Mouse (Mus musculus) limb, embryonic 10.5 days (tissue): Measurements from ENCODE around the gene Nars2. TPM values are rescaled to one million over a fixed set of nuclear protein-coding genes. Genes with fewer than 3 reads are reported as not detected.
"Not testable (repeated sequence)": the region's sequence is repeated elsewhere in the genome, so short reads cannot be mapped to it uniquely, and the experiment has no call there.

Source experiments
- DNase-seq: peaks from one replicate; pipeline ENCODE4 v3.0.0-alpha.2; 2017; ENCODE audit warnings: low spot score
- H3K27ac ChIP-seq: fragments of 300-500 bp; sonication (generic); 2 replicates; pipeline ENCODE4 v1.5.1; 2016; ENCODE audit warnings: mild to moderate bottlenecking
- H3K27me3 ChIP-seq: fragments of 300-500 bp; sonication (generic); 2 replicates; pipeline ENCODE4 v1.6.1; 2016; ENCODE audit warnings: low read depth, mild to moderate bottlenecking; ENCODE audit not compliant: poor library complexity, severe bottlenecking
- H3K36me3 ChIP-seq: fragments of 300-500 bp; sonication (generic); 2 replicates; pipeline ENCODE4 v1.6.1; 2016; ENCODE audit warnings: mild to moderate bottlenecking, moderate library complexity
- H3K4me1 ChIP-seq: fragments of 300-500 bp; sonication (generic); 2 replicates; pipeline ENCODE4 v1.6.1; 2016
- H3K4me3 ChIP-seq: fragments of 300-500 bp; sonication (generic); 2 replicates; pipeline ENCODE4 v1.5.1; 2016; ENCODE audit warnings: mild to moderate bottlenecking, moderate library complexity
- H3K9me3 ChIP-seq: fragments of 300-500 bp; sonication (generic); replicated peaks from 2 replicates; pipeline ENCODE4 v1.6.1; 2016; ENCODE audit warnings: mild to moderate bottlenecking
- WGBS: fragments of 180-500 bp; shearing (Covaris S2); methylation state at CpG from one replicate; pipeline ENCODE4 v1.1.7; 2016; 5-methylcytosine and 5-hydroxymethylcytosine counted together
- polyA plus RNA-seq: library from polyadenylated mRNA; unstranded; fragments of >200 nt; fragmentation: Nextera tagmentation; extraction: Ambion mirVana; gene quantifications from 2 replicates; pipeline ENCODE4 v1.2.1, GENCODE M21; 2016

Gene Nars2
- polyA plus RNA-seq, 1 experiment from 2014 or later = 23.8 TPM

DNA sequence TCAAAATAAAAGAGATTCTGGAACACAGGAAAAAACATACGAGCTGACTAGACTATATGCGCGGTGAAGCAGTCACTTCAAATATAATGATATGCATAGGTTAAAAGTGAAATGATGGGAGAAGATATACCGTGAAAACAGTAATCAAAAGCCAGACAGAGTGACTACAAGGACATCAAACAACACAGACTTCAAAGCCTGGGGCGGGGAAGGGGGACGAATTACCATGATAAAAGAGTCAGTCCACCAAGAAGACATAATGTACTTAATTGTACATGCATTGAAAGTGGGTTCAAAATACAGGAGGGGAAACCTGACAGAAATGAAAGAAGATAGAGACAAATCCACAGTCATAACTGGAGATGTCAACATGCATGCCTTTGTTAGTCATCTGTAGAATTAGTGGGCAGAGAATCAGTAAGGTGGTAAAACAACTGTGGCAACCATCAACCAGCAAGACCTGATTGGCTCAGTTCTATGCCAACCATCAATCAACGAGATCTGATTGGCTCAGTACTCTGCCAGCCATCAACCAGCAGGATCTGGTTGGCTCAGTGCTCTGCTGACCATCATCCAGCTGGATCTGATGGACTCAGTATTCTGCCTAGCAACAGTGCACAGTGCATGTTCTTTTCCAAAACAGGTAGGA is 30.7 kb upstream of the Nars2 start:
- Histone ChIP-seq H3K9me3 (no peaks in the 10 kb centered on the region), H3K27me3 (no peaks in the 10 kb centered on the region), H3K27ac (no peak overlapping the region), H3K4me1 (peaks cover 6% of the 10 kb centered on the region; the same call in 1 of the 2 replicates), H3K4me3 (no peak overlapping the region), H3K36me3 (no peaks in the 10 kb centered on the region)
- 74% methylated on average over 7 of the region's 7 CpGs for WGBS
- no peak for DNase-seq

- WGBS = 95% methylated on average over 2 of the region's 2 CpGs
- Histone ChIP-seq H3K36me3 (no peaks in the 10 kb centered on the region), H3K4me3 (no peak overlapping the region), H3K9me3 (no peaks in the 10 kb centered on the region), H3K27ac (no peak overlapping the region), H3K27me3 (no peaks in the 10 kb centered on the region), H3K4me1 (peaks cover 3% of the 10 kb centered on the region; the same call in 1 of the 2 replicates)
- no peak for DNase-seq
Observed at GRCm38 (mm10) chr7:96922927-96923326, 28.4 kb upstream of the Nars2 start.

DNA sequence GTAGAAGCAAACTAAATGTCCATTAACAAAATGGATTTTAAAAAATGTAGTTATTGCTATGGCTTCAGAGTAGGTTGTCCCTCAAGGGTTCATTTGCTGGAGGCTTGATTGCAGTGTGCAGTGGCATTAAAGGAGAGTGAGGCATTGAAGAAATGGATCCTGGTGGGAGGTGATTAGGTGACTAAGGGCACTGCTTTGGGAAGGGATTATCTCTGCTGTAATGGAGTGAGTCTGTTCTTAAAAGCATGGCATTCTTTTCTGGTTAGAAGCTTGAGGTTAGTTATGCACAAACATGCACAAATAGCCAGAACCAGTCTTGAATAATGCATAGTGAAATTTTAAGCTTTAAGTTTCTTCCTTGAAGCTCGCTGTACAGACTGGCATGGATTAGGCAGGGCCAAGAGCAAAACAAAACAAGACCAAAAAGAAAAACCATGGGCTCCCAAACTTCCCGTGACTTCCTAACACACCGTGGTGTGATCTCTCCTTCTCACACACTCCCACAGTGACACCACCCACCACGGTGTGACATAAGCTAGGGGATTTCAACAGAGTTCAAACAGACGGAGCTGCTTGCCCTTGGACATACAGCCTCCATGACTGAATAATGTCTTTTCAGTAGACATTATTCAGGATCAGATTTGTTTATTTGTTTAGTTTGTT is 7.5 kb upstream of the Nars2 start:
- DNase-seq = no peak
- Histone ChIP-seq H3K27ac (no peak overlapping the region), H3K27me3 (no peaks in the 10 kb centered on the region), H3K9me3 (no peaks in the 10 kb centered on the region), H3K4me1 (no peaks in the 10 kb centered on the region), H3K4me3 (no peak overlapping the region), H3K36me3 (no peaks in the 10 kb centered on the region)
- WGBS = 82% methylated on average over 5 of the region's 5 CpGs

DNA sequence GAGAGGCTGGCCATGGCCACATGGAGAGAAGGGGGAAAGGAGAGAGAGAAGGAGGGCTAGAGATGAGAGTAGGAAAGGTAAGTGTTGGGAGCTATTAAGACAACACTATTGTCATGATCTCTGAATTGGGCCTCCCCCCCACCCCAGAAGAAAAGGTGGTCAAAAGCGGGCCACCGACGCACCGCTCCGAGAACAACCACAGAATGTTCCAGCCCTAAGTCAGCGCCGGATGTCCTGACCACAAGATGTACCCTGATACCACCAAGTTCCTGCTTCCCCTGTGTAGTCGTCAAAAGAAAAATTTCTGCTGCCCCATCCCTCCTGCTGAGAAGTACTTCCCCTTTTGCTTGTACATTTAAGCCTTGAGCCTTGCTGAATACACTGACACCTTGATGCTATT is 4.8 kb upstream of the Nars2 start:
- WGBS = 93% methylated on average over 8 of the region's 8 CpGs
- not testable (repeated sequence) for H3K36me3 ChIP-seq, H3K4me1 ChIP-seq, H3K27ac ChIP-seq, H3K4me3 ChIP-seq, H3K27me3 ChIP-seq, H3K9me3 ChIP-seq, DNase-seq

- Histone ChIP-seq H3K4me1 (peaks cover 11% of the 10 kb centered on the region), H3K27me3 (no peaks in the 10 kb centered on the region), H3K36me3 (peaks cover 11% of the 10 kb centered on the region), H3K27ac (peak overlapping the region; percentile 89; the same call in 1 of the 2 replicates), H3K9me3 (no peaks in the 10 kb centered on the region), H3K4me3 (peak overlapping the region; percentile 98)
- WGBS = 38% methylated on average over 5 of the region's 5 CpGs
- DNase-seq = no peak
Observed at GRCm38 (mm10) chr7:96952094-96952493, 789 bp downstream of the Nars2 start.

GRCm38 (mm10) chr7:96959168-96959567 is 7.9 kb downstream of the Nars2 start:
- H3K4me1 ChIP-seq = no peaks in the 10 kb centered on the region
- H3K4me3 ChIP-seq = no peak overlapping the region
- no peaks in the 10 kb centered on the region for H3K27me3 ChIP-seq
- peaks cover 63% of the 10 kb centered on the region for H3K36me3 ChIP-seq
- WGBS = 92% methylated on average over 5 of the region's 5 CpGs
- DNase-seq = no peak
- no peak overlapping the region for H3K27ac ChIP-seq
- no peaks in the 10 kb centered on the region for H3K9me3 ChIP-seq

DNA sequence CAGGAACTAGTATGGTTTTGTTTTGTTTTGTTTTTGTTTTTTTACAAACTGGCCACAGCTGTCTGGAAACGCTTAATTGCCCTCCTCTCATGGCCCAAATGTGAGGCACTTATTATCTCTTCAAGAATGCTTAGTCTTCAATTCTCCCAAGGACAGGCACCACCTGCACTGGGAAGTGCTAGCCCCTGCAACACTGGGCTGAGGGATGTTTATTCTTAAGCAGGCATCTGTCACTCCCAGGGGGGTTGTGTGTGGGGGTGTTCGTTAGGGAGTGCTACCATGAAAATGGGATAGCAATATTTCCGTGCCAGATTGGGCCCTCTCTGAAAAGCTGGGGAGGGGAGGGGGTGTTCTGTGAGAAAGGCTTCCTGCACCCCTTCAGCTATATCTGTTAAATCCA is 15.9 kb downstream of the Nars2 start:
- peaks cover 20% of the 10 kb centered on the region for H3K36me3 ChIP-seq
- WGBS = 69% methylated on average over 3 of the region's 3 CpGs
- no peak for DNase-seq
- H3K27ac ChIP-seq = no peak overlapping the region
- H3K4me3 ChIP-seq = no peak overlapping the region
- H3K9me3 ChIP-seq = no peaks in the 10 kb centered on the region
- no peaks in the 10 kb centered on the region for H3K27me3 ChIP-seq
- 0 out of 2 replicates have a peak, but pooled peaks cover 2% of the 10 kb centered on the region for H3K4me1 ChIP-seq

DNA sequence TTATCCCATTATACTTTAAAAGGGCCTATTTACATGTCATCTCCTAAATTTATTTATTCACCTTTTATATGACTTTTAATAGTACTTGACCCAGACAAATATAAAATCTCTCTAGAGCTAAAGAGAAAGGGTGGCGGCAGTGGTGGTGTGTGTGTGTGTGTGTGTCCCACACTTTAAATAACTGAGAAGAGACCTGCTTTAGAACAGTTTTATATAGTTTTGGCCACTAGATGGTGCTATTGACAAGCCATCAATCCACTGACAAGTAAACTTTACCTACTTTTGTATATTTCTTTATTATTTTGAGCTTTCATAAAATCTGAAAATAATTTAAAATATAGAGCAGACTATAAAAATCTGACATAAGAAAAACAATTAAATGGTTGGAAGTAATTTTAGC is 19.1 kb downstream of the Nars2 start:
- 61% methylated on average over 1 of the region's 1 CpGs for WGBS
- DNase-seq = no peak

GRCm38 (mm10) chr7:96971027-96971996 is 20.0 kb downstream of the Nars2 start:
- H3K4me3 ChIP-seq = no peak overlapping the region

More for the DNA sequence above, 19.1 kb downstream of the Nars2 start:
- Histone ChIP-seq H3K27me3 (no peaks in the 10 kb centered on the region), H3K4me3 (no peak overlapping the region), H3K27ac (no peak overlapping the region), H3K9me3 (no peaks in the 10 kb centered on the region), H3K36me3 (peaks cover 3% of the 10 kb centered on the region; the same call in 1 of the 2 replicates), H3K4me1 (0 out of 2 replicates have a peak, but pooled peaks cover 2% of the 10 kb centered on the region)

DNA sequence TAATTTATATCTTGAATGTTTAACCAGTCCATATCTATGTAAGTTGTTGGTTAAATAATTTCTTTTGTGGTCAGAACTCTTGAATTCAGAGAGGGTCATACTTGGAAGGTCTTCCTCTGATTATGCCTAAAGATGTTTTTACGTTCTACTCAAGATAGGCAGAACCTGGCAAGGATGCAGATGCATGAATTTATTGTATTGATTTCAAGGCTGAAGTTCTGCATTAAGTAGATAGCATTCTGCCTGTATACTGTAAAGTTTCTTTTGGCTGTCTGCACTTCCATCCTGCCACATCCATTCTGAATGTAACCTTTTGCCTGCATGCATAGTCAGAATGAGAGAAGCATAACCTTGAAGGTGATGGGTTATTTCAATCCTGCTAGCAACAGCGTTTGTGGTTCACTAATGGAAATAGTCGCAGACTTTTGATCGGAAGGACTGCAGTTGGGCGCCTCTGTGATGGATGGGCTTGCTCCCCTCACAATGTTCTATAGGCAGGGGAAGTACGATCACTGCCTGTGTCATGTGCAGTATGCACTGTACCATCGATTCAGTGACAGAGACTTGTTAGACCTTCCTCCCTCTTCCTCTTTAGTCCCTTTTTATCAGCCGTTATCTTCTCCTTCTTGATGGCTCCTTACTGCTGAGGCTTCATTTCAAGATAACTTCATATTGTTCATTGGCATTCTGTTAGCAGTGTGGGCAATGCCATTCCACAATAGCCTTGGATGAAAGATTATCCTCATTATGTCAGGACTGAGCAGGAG is 21.0 kb downstream of the Nars2 start:
- Histone ChIP-seq H3K27ac (no peak overlapping the region), H3K4me3 (no peak overlapping the region), H3K27me3 (no peaks in the 10 kb centered on the region), H3K36me3 (peaks cover 10% of the 10 kb centered on the region; the same call in 1 of the 2 replicates), H3K9me3 (no peaks in the 10 kb centered on the region), H3K4me1 (0 out of 2 replicates have a peak, but pooled peaks cover 2% of the 10 kb centered on the region)
- WGBS = 88% methylated on average over 8 of the region's 8 CpGs
- no peak for DNase-seq

More at GRCm38 (mm10) chr7:96971027-96971996, 20.0 kb downstream of the Nars2 start:
- H3K36me3 ChIP-seq = peaks cover 10% of the 10 kb centered on the region; the same call in 1 of the 2 replicates
- DNase-seq = no peak
- H3K27me3 ChIP-seq = no peaks in the 10 kb centered on the region
- H3K9me3 ChIP-seq = no peaks in the 10 kb centered on the region
- H3K4me1 ChIP-seq = 0 out of 2 replicates have a peak, but pooled peaks cover 2% of the 10 kb centered on the region
- WGBS = 74% methylated on average over 21 of the region's 21 CpGs
- H3K27ac ChIP-seq = no peak overlapping the region

GRCm38 (mm10) chr7:96975914-96976313 is 24.6 kb downstream of the Nars2 start:
- WGBS = 90% methylated on average over 5 of the region's 5 CpGs
- Histone ChIP-seq H3K27me3 (no peaks in the 10 kb centered on the region), H3K36me3 (peaks cover 10% of the 10 kb centered on the region; the same call in 1 of the 2 replicates), H3K4me1 (0 out of 2 replicates have a peak, but pooled peaks cover 2% of the 10 kb centered on the region), H3K4me3 (no peak overlapping the region), H3K9me3 (no peaks in the 10 kb centered on the region), H3K27ac (no peak overlapping the region)
- no peak for DNase-seq

DNA sequence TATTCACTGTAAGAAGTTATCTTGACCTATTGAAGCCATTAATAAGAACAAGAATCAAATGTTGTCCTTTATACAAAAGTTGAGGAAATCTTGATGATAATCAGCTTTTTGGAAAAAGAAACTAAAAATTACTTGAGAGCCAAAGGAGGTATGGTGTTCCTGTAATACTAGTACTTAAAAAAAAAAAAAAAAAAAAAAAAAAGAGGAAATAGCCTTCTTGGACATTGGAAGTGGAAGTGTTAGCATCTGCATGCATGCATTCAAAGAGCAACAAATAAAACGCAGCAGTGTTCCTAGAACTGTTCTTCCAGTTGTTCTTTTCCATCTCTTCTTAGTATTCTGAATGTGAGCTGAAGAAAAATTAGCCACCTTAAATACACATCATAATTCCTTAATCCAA is 25.9 kb downstream of the Nars2 start:
- no peak overlapping the region for H3K27ac ChIP-seq
- H3K36me3 ChIP-seq = peaks cover 10% of the 10 kb centered on the region; the same call in 1 of the 2 replicates
- no peak overlapping the region for H3K4me3 ChIP-seq
- no peak for DNase-seq
- no peaks in the 10 kb centered on the region for H3K4me1 ChIP-seq
- no peaks in the 10 kb centered on the region for H3K27me3 ChIP-seq
- no peaks in the 10 kb centered on the region for H3K9me3 ChIP-seq
- 97% methylated on average over 1 of the region's 1 CpGs for WGBS
